Mouse (Mus musculus) MEL (cell line): ENCODE results near the gene Tmem255b.

Source experiments
- CTCF ChIP-seq, 3 experiments: IDR thresholded peaks in 2 of 3; conservative IDR thresholded peaks in 1 of 3; 2 replicates each; pipeline ENCODE4 v1.5.1; 2011 to 2012; ENCODE audit warnings: low read length in 3 of 3, low read depth in 2 of 3, mild to moderate bottlenecking in 2 of 3, improper control_type of control experiment in 1 of 3, inconsistent platforms in 1 of 3, mixed read lengths in 1 of 3, moderate library complexity in 1 of 3; ENCODE audit not compliant: control insufficient read depth in 1 of 3, insufficient read depth in 1 of 3, poor library complexity in 1 of 3, severe bottlenecking in 1 of 3
- EP300 ChIP-seq, 2 experiments: IDR thresholded peaks; 2 replicates each; pipeline ENCODE4 v1.6.1; 2011; ENCODE audit warnings: improper control_type of control experiment in 2 of 2, low read length in 2 of 2, low read depth in 1 of 2, mild to moderate bottlenecking in 1 of 2
- GABPA ChIP-seq: IDR thresholded peaks from 2 replicates; pipeline ENCODE4 v1.6.1; 2012; ENCODE audit warnings: low read depth, mild to moderate bottlenecking, inconsistent platforms, low read length, improper control_type of control experiment, moderate library complexity
- GATA1 ChIP-seq: IDR thresholded peaks from 2 replicates; pipeline ENCODE4 v1.6.1; 2011; ENCODE audit warnings: low read depth, low read length, improper control_type of control experiment
- HCFC1 ChIP-seq: IDR thresholded peaks from 2 replicates; pipeline ENCODE4 v1.6.1; 2012; ENCODE audit warnings: low read depth, mild to moderate bottlenecking, inconsistent platforms, low read length, improper control_type of control experiment, moderate library complexity
- MYB ChIP-seq: IDR thresholded peaks from 2 replicates; pipeline ENCODE4 v1.6.1; 2011; ENCODE audit warnings: mild to moderate bottlenecking, low read depth, low read length, improper control_type of control experiment
- MYC ChIP-seq: IDR thresholded peaks from 2 replicates; pipeline ENCODE4 v1.6.1; 2011; ENCODE audit warnings: low read depth, mild to moderate bottlenecking, low read length, improper control_type of control experiment, moderate library complexity
- POLR2A ChIP-seq, 2 experiments: IDR thresholded peaks; 2 replicates each; pipeline ENCODE4 v1.6.1; 2011 to 2012; ENCODE audit warnings: low read length in 2 of 2, mild to moderate bottlenecking in 2 of 2, control low read depth in 1 of 2, improper control_type of control experiment in 1 of 2, low read depth in 1 of 2, moderate library complexity in 1 of 2; ENCODE audit not compliant: control insufficient read depth in 1 of 2, insufficient read depth in 1 of 2, poor library complexity in 1 of 2
- UBTF ChIP-seq: IDR thresholded peaks from 2 replicates; pipeline ENCODE4 v1.6.1; 2012; ENCODE audit warnings: low read depth, mild to moderate bottlenecking, inconsistent platforms, low read length, improper control_type of control experiment, moderate library complexity, borderline replicate concordance; ENCODE audit not compliant: insufficient read depth

DNA sequence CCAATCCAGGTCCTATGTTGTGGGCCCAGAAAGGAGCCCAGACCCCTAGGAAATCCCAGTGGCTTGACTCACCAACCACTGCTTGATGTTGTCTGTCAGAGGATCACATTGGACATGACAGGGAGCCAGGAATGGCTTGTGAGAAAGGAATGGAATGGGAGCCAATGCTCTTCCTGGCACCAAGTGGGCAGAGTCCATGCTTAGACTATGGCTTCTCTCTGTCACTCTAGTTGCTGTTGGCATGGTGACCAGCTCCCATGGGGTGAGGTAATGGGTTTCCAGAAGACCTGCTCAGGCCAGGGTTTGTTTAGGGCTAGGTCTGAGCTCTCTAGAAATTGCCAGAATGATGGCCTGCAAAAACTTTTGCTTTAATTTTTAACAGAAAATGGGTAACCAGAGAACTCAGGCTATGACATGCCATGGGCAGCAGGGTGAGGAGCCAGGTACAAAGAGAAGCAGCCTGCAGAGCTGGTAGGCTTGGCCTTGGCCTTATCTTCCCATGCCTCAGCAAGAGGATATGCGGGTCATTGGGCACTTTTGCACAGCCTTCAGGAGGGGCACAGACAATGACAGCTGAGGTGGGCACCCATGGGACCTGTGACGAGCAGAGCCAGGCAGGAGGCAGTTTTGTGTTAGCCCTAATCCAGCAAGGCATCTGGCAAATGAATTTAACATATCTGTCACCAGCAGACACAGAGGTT is 47.3 kb downstream of the Tmem255b start:
- TF ChIP-seq POLR2A (IDR thresholded peaks at IDR 0.05; ENCODE audit: control insufficient read depth in 1 of 2, insufficient read depth in 1 of 2, low read depth in 1 of 2, low read length in 2 of 2, poor library complexity in 1 of 2) (no peak), GATA1 (no peak), CTCF (IDR thresholded peaks at IDR 0.05 in 2 of 3, conservative IDR thresholded peaks at IDR 0.05 in 1 of 3; ENCODE audit: control insufficient read depth in 1 of 3, insufficient read depth in 1 of 3, low read depth in 2 of 3, low read length in 3 of 3, poor library complexity in 1 of 3, severe bottlenecking in 1 of 3) (no peak), EP300 (IDR thresholded peaks at IDR 0.05; ENCODE audit: low read depth in 1 of 2, low read length in 2 of 2) (no peak), UBTF (no peak), MYC (no peak), HCFC1 (no peak), MYB (no peak), GABPA (no peak)
